Mouse (Mus musculus): ENCODE measurements around the gene Iffo1.

The Iffo1 gene

GRCm38 (mm10) chr6:125153682-125154081, 8.6 kb downstream of the Iffo1 start:
- Histone ChIP-seq H3K9me3 (ENCODE audit: low read length) (no peaks in the 10 kb centered on the region), H3K4me1 (replicated peaks; ENCODE audit: low read depth, low read length) (peaks cover 82% of the 10 kb centered on the region), H3K36me3 (ENCODE audit: insufficient read depth, low read length) (peaks cover 73% of the 10 kb centered on the region), H3K4me3 (replicated peaks; ENCODE audit: low read length) (no peak overlapping the region), H3K27me3 (ENCODE audit: insufficient read depth, low read length) (no peaks in the 10 kb centered on the region)
- TF ChIP-seq CTCF (conservative IDR thresholded peaks at IDR 0.05; ENCODE audit: low read length) (no peak), NANOG (IDR thresholded peaks at IDR 0.05; ENCODE audit: borderline replicate concordance, low read length) (no peak), POU5F1 (IDR thresholded peaks at IDR 0.05; ENCODE audit: borderline replicate concordance, low read length) (no peak)

- Histone ChIP-seq H3K36me3 (ENCODE audit: insufficient read depth, low read length) (peaks cover 76% of the 10 kb centered on the region), H3K4me3 (replicated peaks; ENCODE audit: low read length) (no peak overlapping the region), H3K9me3 (ENCODE audit: low read length) (no peaks in the 10 kb centered on the region), H3K4me1 (replicated peaks; ENCODE audit: low read depth, low read length) (peaks cover 82% of the 10 kb centered on the region), H3K27me3 (ENCODE audit: insufficient read depth, low read length) (no peaks in the 10 kb centered on the region)
- TF ChIP-seq POU5F1 (IDR thresholded peaks at IDR 0.05; ENCODE audit: borderline replicate concordance, low read length) (no peak), CTCF (conservative IDR thresholded peaks at IDR 0.05; ENCODE audit: low read length) (peak; percentile 17; the same call in 1 of the 2 replicates)
Measured at GRCm38 (mm10) chr6:125154550-125154949, 9.5 kb downstream of the Iffo1 start.

DNA sequence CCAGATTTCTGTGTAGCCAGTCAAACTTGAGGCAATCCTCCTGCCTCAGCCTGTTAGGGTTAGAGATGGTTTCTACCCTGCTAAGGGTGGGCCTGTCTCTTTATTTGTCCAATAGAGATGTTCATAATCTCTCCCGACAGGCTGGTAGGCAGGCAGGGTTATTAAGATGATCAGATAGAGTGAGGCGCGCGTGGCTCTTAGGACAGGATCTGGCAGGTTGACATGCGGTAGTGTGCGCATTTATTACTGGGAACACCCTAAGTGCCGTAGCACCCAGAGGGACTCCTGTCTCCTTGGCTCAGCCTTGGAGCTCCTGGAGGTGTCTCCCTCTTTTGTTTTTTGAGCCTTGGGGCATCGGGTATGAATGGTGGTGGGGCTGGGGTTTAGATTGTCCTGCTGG, 10.2 kb downstream of the Iffo1 start:
- Histone ChIP-seq H3K4me3 (replicated peaks; ENCODE audit: low read length) (no peak overlapping the region), H3K4me1 (replicated peaks; ENCODE audit: low read depth, low read length) (peaks cover 84% of the 10 kb centered on the region), H3K27me3 (ENCODE audit: insufficient read depth, low read length) (no peaks in the 10 kb centered on the region), H3K9me3 (ENCODE audit: low read length) (no peaks in the 10 kb centered on the region), H3K36me3 (ENCODE audit: insufficient read depth, low read length) (peaks cover 80% of the 10 kb centered on the region)
- no peak for TF ChIP-seq NANOG (IDR thresholded peaks at IDR 0.05; ENCODE audit: borderline replicate concordance, low read length)
- no peak for TF ChIP-seq CTCF (conservative IDR thresholded peaks at IDR 0.05; ENCODE audit: low read length)
- no peak for TF ChIP-seq POU5F1 (IDR thresholded peaks at IDR 0.05; ENCODE audit: borderline replicate concordance, low read length)

- TF ChIP-seq CTCF (conservative IDR thresholded peaks at IDR 0.05; ENCODE audit: low read length) (no peak), POU5F1 (IDR thresholded peaks at IDR 0.05; ENCODE audit: borderline replicate concordance, low read length) (no peak)
- Histone ChIP-seq H3K36me3 (ENCODE audit: insufficient read depth, low read length) (peaks cover 82% of the 10 kb centered on the region), H3K9me3 (ENCODE audit: low read length) (no peaks in the 10 kb centered on the region), H3K27me3 (ENCODE audit: insufficient read depth, low read length) (no peaks in the 10 kb centered on the region), H3K4me1 (replicated peaks; ENCODE audit: low read depth, low read length) (peaks cover 82% of the 10 kb centered on the region), H3K4me3 (replicated peaks; ENCODE audit: low read length) (no peak overlapping the region)
Measured at GRCm38 (mm10) chr6:125156491-125156890, 11.4 kb downstream of the Iffo1 start.

DNA sequence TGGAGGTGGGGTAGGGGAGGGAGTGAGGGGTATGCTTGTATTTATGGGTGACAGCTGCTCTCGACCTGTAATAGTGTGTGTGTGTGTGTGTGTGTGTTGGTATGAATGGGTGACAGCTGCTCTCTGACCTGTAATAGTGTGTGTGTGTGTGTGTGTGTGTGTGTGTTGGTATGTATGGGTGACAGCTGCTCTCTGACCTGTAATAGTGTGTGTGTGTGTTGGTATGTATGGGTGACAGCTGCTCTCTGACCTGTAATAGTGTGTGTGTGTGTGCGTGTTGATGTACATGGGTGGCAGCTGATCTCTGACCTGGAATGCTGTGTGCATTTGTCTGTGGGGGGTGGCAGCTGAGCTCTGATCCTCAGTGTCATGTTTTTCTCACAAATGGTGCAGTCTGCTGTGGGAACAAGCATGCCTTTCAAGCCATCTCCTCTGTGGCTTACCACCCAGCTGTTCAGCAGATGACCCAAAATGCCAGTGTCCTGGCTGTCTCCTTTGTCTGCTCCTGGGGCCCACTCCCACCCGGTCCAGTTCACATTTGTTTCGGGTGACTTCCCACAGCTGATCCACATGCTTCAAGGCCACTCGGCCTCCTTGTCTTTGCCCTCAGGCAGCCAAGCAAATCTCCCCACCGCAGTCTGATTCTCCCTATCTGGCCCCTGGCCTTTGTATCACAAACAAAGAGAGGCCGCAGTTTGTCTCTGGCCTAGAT, 12.0 kb downstream of the Iffo1 start:
- H3K9me3 ChIP-seq (ENCODE audit: low read length) = no peaks in the 10 kb centered on the region
- H3K36me3 ChIP-seq (ENCODE audit: insufficient read depth, low read length) = peaks cover 82% of the 10 kb centered on the region
- no peak overlapping the region for H3K4me3 ChIP-seq (replicated peaks; ENCODE audit: low read length)
- TF ChIP-seq CTCF (conservative IDR thresholded peaks at IDR 0.05; ENCODE audit: low read length) (no peak), POU5F1 (IDR thresholded peaks at IDR 0.05; ENCODE audit: borderline replicate concordance, low read length) (no peak), NANOG (IDR thresholded peaks at IDR 0.05; ENCODE audit: borderline replicate concordance, low read length) (no peak)
- H3K27me3 ChIP-seq (ENCODE audit: insufficient read depth, low read length) = no peaks in the 10 kb centered on the region
- peaks cover 76% of the 10 kb centered on the region for H3K4me1 ChIP-seq (replicated peaks; ENCODE audit: low read depth, low read length)

GRCm38 (mm10) chr6:125158944-125159492, 14.0 kb downstream of the Iffo1 start:
- Histone ChIP-seq H3K4me3 (replicated peaks; ENCODE audit: low read length) (peak overlapping the region; percentile 49), H3K27me3 (ENCODE audit: insufficient read depth, low read length) (no peaks in the 10 kb centered on the region), H3K9me3 (ENCODE audit: low read length) (no peaks in the 10 kb centered on the region), H3K4me1 (replicated peaks; ENCODE audit: low read depth, low read length) (peaks cover 69% of the 10 kb centered on the region), H3K36me3 (ENCODE audit: insufficient read depth, low read length) (peaks cover 82% of the 10 kb centered on the region)
- TF ChIP-seq NANOG (IDR thresholded peaks at IDR 0.05; ENCODE audit: borderline replicate concordance, low read length) (no peak), CTCF (conservative IDR thresholded peaks at IDR 0.05; ENCODE audit: low read length) (no peak), POU5F1 (IDR thresholded peaks at IDR 0.05; ENCODE audit: borderline replicate concordance, low read length) (no peak)

- peaks cover 88% of the 10 kb centered on the region for H3K36me3 ChIP-seq (ENCODE audit: insufficient read depth, low read length)
Measured at GRCm38 (mm10) chr6:125159773-125160557, 14.9 kb downstream of the Iffo1 start.

GRCm38 (mm10) chr6:125160558-125160853, 15.5 kb downstream of the Iffo1 start:
- TF ChIP-seq CTCF (conservative IDR thresholded peaks at IDR 0.05; ENCODE audit: low read length) = no peak
- TF ChIP-seq POU5F1 (IDR thresholded peaks at IDR 0.05; ENCODE audit: borderline replicate concordance, low read length) = no peak
- no peak for TF ChIP-seq NANOG (IDR thresholded peaks at IDR 0.05; ENCODE audit: borderline replicate concordance, low read length)
- Histone ChIP-seq H3K4me3 (replicated peaks; ENCODE audit: low read length) (peak overlapping the region; percentile 55), H3K4me1 (replicated peaks; ENCODE audit: low read depth, low read length) (peaks cover 61% of the 10 kb centered on the region), H3K36me3 (ENCODE audit: insufficient read depth, low read length) (peaks cover 84% of the 10 kb centered on the region), H3K27me3 (ENCODE audit: insufficient read depth, low read length) (no peaks in the 10 kb centered on the region), H3K9me3 (ENCODE audit: low read length) (no peaks in the 10 kb centered on the region)

More at GRCm38 (mm10) chr6:125159773-125160557, 14.9 kb downstream of the Iffo1 start:
- H3K27me3 ChIP-seq (ENCODE audit: insufficient read depth, low read length) = no peaks in the 10 kb centered on the region
- TF ChIP-seq NANOG (IDR thresholded peaks at IDR 0.05; ENCODE audit: borderline replicate concordance, low read length) (no peak), CTCF (conservative IDR thresholded peaks at IDR 0.05; ENCODE audit: low read length) (no peak), POU5F1 (IDR thresholded peaks at IDR 0.05; ENCODE audit: borderline replicate concordance, low read length) (no peak)
- H3K4me3 ChIP-seq (replicated peaks; ENCODE audit: low read length) = peak overlapping the region; percentile 55
- H3K9me3 ChIP-seq (ENCODE audit: low read length) = no peaks in the 10 kb centered on the region
- H3K4me1 ChIP-seq (replicated peaks; ENCODE audit: low read depth, low read length) = peaks cover 66% of the 10 kb centered on the region

Data from E14TG2a.4 (cell line).